Mouse (Mus musculus) ES-E14 (cell line): ENCODE measurements around the gene Ffar4.

Experiments used
- HCFC1 ChIP-seq: IDR thresholded peaks from 2 replicates; pipeline ENCODE4 v1.6.1; 2012; ENCODE audit warnings: low read length, inconsistent platforms, borderline replicate concordance; ENCODE audit not compliant: insufficient read depth
- MAFK ChIP-seq: IDR thresholded peaks from 2 replicates; pipeline ENCODE4 v1.6.1; 2014; ENCODE audit warnings: mild to moderate bottlenecking, low read depth, low read length, inconsistent platforms; ENCODE audit not compliant: insufficient read depth
- ZNF384 ChIP-seq: IDR thresholded peaks from 2 replicates; pipeline ENCODE4 v1.6.1; 2012; ENCODE audit warnings: low read depth, low read length, inconsistent platforms

- TF ChIP-seq HCFC1 (no peak), ZNF384 (no peak), MAFK (no peak)
Measured at GRCm38 (mm10) chr19:38091512-38091985, 5.3 kb upstream of the Ffar4 start.
